Mouse (Mus musculus) liver, embryonic 14.5 days (tissue): Measurements from ENCODE around the gene Olfr598. TPM values are rescaled to one million over a fixed set of nuclear protein-coding genes. Genes with fewer than 3 reads are reported as not detected.

Experiments used
- ATAC-seq: fragments of 200-750 bp; cut with Nextera tagmentation; 2 replicates; pipeline ENCODE4 v1.8.0; 2017; ENCODE audit warnings: moderate number of reproducible peaks, mild to moderate bottlenecking, moderate library complexity; ENCODE audit not compliant: insufficient read depth
- DNase-seq, 3 experiments: peaks; one replicate each; pipeline ENCODE4 v3.0.0-alpha.2; 2012 to 2013; ENCODE audit warnings: low read depth in 3 of 3, low spot score in 3 of 3
- H3K27ac ChIP-seq: fragments of 300-500 bp; sonication (generic); 2 replicates; pipeline ENCODE4 v1.5.1; 2014; ENCODE audit warnings: moderate library complexity, mild to moderate bottlenecking, control low read depth, inconsistent platforms
- H3K27me3 ChIP-seq: fragments of 300-500 bp; sonication (generic); 2 replicates; pipeline ENCODE4 v1.6.1; 2014; ENCODE audit warnings: mild to moderate bottlenecking, low read length, moderate library complexity; ENCODE audit not compliant: control insufficient read depth, insufficient read depth
- H3K36me3 ChIP-seq: fragments of 300-500 bp; sonication (generic); replicated peaks from 2 replicates; pipeline ENCODE4 v1.6.1; 2014; ENCODE audit warnings: low read depth; ENCODE audit not compliant: control insufficient read depth, insufficient read depth
- H3K4me1 ChIP-seq, 2 experiments: fragments of 200-500 bp in 1 of 2; fragments of 300-500 bp in 1 of 2; sonication (generic) in 1 of 2; replicated peaks; 2 replicates each; pipeline ENCODE4 v1.6.1; 2012 to 2014; ENCODE audit warnings: antibody characterized with exemption in 1 of 2, inconsistent platforms in 1 of 2, low read length in 1 of 2; ENCODE audit not compliant: control insufficient read depth in 2 of 2, insufficient read depth in 2 of 2
- H3K4me2 ChIP-seq: fragments of 300-500 bp; sonication (generic); 2 replicates; pipeline ENCODE4 v1.6.1; 2014; ENCODE audit warnings: low read depth, mild to moderate bottlenecking, control low read depth, moderate library complexity
- H3K4me3 ChIP-seq, 2 experiments: fragments of 200-500 bp in 1 of 2; fragments of 300-500 bp in 1 of 2; sonication (generic) in 1 of 2; 2 replicates each; pipeline ENCODE4 v1.5.1; 2012 to 2014; ENCODE audit warnings: low read depth in 2 of 2, low read length in 2 of 2, mild to moderate bottlenecking in 2 of 2, control low read depth in 1 of 2, inconsistent platforms in 1 of 2, moderate library complexity in 1 of 2; ENCODE audit not compliant: insufficient read depth in 1 of 2
- H3K9ac ChIP-seq: fragments of 300-500 bp; sonication (generic); replicated peaks from 2 replicates; pipeline ENCODE4 v1.6.1; 2014; ENCODE audit warnings: mild to moderate bottlenecking, control low read depth, moderate library complexity
- H3K9me3 ChIP-seq: fragments of 300-500 bp; sonication (generic); 2 replicates; pipeline ENCODE4 v1.6.1; 2016; ENCODE audit warnings: low read length, mixed read lengths; ENCODE audit not compliant: control insufficient read depth
- CTCF ChIP-seq: IDR thresholded peaks from 2 replicates; pipeline ENCODE4 v1.5.1; 2016; ENCODE audit warnings: antibody characterized with exemption, low read depth, control low read depth
- EP300 ChIP-seq: IDR thresholded peaks from 2 replicates; pipeline ENCODE4 v1.6.1; 2016; ENCODE audit warnings: antibody characterized with exemption, low read depth
- WGBS: fragments of 180-500 bp; shearing (Covaris S2); extraction: QIAGEN DNeasy Blood & Tissue Kit; methylation state at CpG from one replicate; pipeline ENCODE4 v1.1.7; 2014; ENCODE audit not compliant: insufficient replicate concordance; 5-methylcytosine and 5-hydroxymethylcytosine counted together
- polyA plus RNA-seq, 2 experiments: library from polyadenylated mRNA; depleted of rRNA in 1 of 2; stranded (reverse) in 1 of 2; unstranded in 1 of 2; fragments of >200 nt; fragmentation: Nextera tagmentation in 1 of 2; extraction: Ambion mirVana in 1 of 2; gene quantifications; 2 replicates each; pipeline versions ENCODE4 v1.2.1 to v1.2.3; 2012 to 2014

Gene Olfr598
- polyA plus RNA-seq, 2 experiments = not detected

DNA sequence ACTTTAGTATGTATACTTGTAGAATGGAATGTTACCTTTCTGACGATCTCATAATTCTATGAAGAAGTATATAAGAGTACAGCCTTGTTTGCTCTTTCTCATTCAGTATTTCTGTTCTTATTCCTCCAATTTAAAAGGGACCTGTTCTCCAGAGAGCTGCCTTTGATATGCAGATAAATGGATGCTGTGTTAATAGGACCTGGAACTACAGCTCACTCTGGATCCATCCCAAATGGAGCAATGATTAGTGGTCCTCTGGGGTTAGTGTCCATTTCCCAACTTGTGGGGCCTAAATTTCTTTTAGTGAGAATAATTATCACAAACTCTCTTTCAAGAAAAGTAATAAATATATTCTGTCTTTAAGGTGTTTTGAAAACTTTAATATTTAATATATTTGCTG lies 39.2 kb downstream of the Olfr598 start, which contains the start of gene Olfr601:
Gene Olfr601, minus strand, starts transcription at position 101 of the 400 bp plus-strand sequence.
- Histone ChIP-seq H3K27me3 (no peaks in the 10 kb centered on the region), H3K9ac (no peak within 1 kb of the TSS), H3K4me2 (no peak within 1 kb of the TSS), H3K27ac (no peak within 1 kb of the TSS), H3K9me3 (no peaks in the 10 kb centered on the region), H3K4me1 (no peaks in the 10 kb centered on the region), H3K4me3 (no peak within 1 kb of the TSS), H3K36me3 (no peaks in the 10 kb centered on the region)
- TF ChIP-seq EP300 (no peak), CTCF (no peak)
- no peak for DNase-seq
- 50% methylated on average over 1 of the region's 1 CpGs for WGBS
- no peak for ATAC-seq

Other genes starting within 250 kb of the Olfr598 start
- gene Olfr584, start 241.7 kb upstream of the Olfr598 start, polyA plus RNA-seq (2012; rRNA removed) = not detected in 2 replicates
- gene Olfr584, start 241.7 kb upstream of the Olfr598 start, polyA plus RNA-seq (2014; fragmentation: Nextera tagmentation; extraction: Ambion mirVana) = not detected in 2 replicates
- gene Olfr585, start 225.8 kb upstream of the Olfr598 start, polyA plus RNA-seq (2012; rRNA removed) = not detected in 2 replicates
- gene Olfr585, start 225.8 kb upstream of the Olfr598 start, polyA plus RNA-seq (2014; fragmentation: Nextera tagmentation; extraction: Ambion mirVana) = not detected in 2 replicates
- not detected in 2 replicates for gene Olfr586, start 197.9 kb upstream of the Olfr598 start, polyA plus RNA-seq (2012; rRNA removed)
- not detected in 2 replicates for gene Olfr586, start 197.9 kb upstream of the Olfr598 start, polyA plus RNA-seq (2014; fragmentation: Nextera tagmentation; extraction: Ambion mirVana)
- not detected in 2 replicates for gene Olfr588-ps1, start 182.7 kb upstream of the Olfr598 start, polyA plus RNA-seq (2012; rRNA removed)
- gene Olfr588-ps1, start 182.7 kb upstream of the Olfr598 start, polyA plus RNA-seq (2014; fragmentation: Nextera tagmentation; extraction: Ambion mirVana) = not detected in 2 replicates
- gene Olfr589, start 167.2 kb upstream of the Olfr598 start, polyA plus RNA-seq (2012; rRNA removed) = not detected in 2 replicates
- not detected in 2 replicates for gene Olfr589, start 167.2 kb upstream of the Olfr598 start, polyA plus RNA-seq (2014; fragmentation: Nextera tagmentation; extraction: Ambion mirVana)
- gene Olfr591, start 145.2 kb upstream of the Olfr598 start, polyA plus RNA-seq (2012; rRNA removed) = not detected in 2 replicates
- not detected in 2 replicates for gene Olfr591, start 145.2 kb upstream of the Olfr598 start, polyA plus RNA-seq (2014; fragmentation: Nextera tagmentation; extraction: Ambion mirVana)
- gene Olfr592, start 138.8 kb upstream of the Olfr598 start, polyA plus RNA-seq (2012; rRNA removed) = not detected in 2 replicates
- not detected in 2 replicates for gene Olfr592, start 138.8 kb upstream of the Olfr598 start, polyA plus RNA-seq (2014; fragmentation: Nextera tagmentation; extraction: Ambion mirVana)
- gene Olfr593, start 111.7 kb upstream of the Olfr598 start, polyA plus RNA-seq (2012; rRNA removed) = not detected in 2 replicates
- gene Olfr593, start 111.7 kb upstream of the Olfr598 start, polyA plus RNA-seq (2014; fragmentation: Nextera tagmentation; extraction: Ambion mirVana) = not detected in 2 replicates
- not detected in 2 replicates for gene Olfr594, start 106.6 kb upstream of the Olfr598 start, polyA plus RNA-seq (2012; rRNA removed)
- not detected in 2 replicates for gene Olfr594, start 106.6 kb upstream of the Olfr598 start, polyA plus RNA-seq (2014; fragmentation: Nextera tagmentation; extraction: Ambion mirVana)
- not detected in 2 replicates for gene Usp17ld, start 71.1 kb upstream of the Olfr598 start, polyA plus RNA-seq (2012; rRNA removed)
- gene Usp17ld, start 71.1 kb upstream of the Olfr598 start, polyA plus RNA-seq (2014; fragmentation: Nextera tagmentation; extraction: Ambion mirVana) = 0.05 TPM in 1 of 2 replicates, not detected in the other
- not detected in 2 replicates for gene Olfr596, start 17.9 kb upstream of the Olfr598 start, polyA plus RNA-seq (2012; rRNA removed)
- not detected in 2 replicates for gene Olfr596, start 17.9 kb upstream of the Olfr598 start, polyA plus RNA-seq (2014; fragmentation: Nextera tagmentation; extraction: Ambion mirVana)
- gene Olfr597, start 7.3 kb upstream of the Olfr598 start, polyA plus RNA-seq (2012; rRNA removed) = not detected in 2 replicates
- gene Olfr597, start 7.3 kb upstream of the Olfr598 start, polyA plus RNA-seq (2014; fragmentation: Nextera tagmentation; extraction: Ambion mirVana) = not detected in 2 replicates
- gene Olfr599, start 12.3 kb downstream of the Olfr598 start, polyA plus RNA-seq (2012; rRNA removed) = not detected in 2 replicates
- not detected in 2 replicates for gene Olfr599, start 12.3 kb downstream of the Olfr598 start, polyA plus RNA-seq (2014; fragmentation: Nextera tagmentation; extraction: Ambion mirVana)
- gene Olfr600, start 26.1 kb downstream of the Olfr598 start, polyA plus RNA-seq (2012; rRNA removed) = not detected in 2 replicates
- not detected in 2 replicates for gene Olfr600, start 26.1 kb downstream of the Olfr598 start, polyA plus RNA-seq (2014; fragmentation: Nextera tagmentation; extraction: Ambion mirVana)
- gene Olfr601, start 39.1 kb downstream of the Olfr598 start, polyA plus RNA-seq (2012; rRNA removed) = not detected in 2 replicates
- not detected in 2 replicates for gene Olfr601, start 39.1 kb downstream of the Olfr598 start, polyA plus RNA-seq (2014; fragmentation: Nextera tagmentation; extraction: Ambion mirVana)
- not detected in 2 replicates for gene Olfr603, start 62.6 kb downstream of the Olfr598 start, polyA plus RNA-seq (2012; rRNA removed)
- not detected in 2 replicates for gene Olfr603, start 62.6 kb downstream of the Olfr598 start, polyA plus RNA-seq (2014; fragmentation: Nextera tagmentation; extraction: Ambion mirVana)
- gene Usp17lc, start 91.5 kb downstream of the Olfr598 start, polyA plus RNA-seq (2012; rRNA removed) = not detected in 2 replicates
- not detected in 2 replicates for gene Usp17lc, start 91.5 kb downstream of the Olfr598 start, polyA plus RNA-seq (2014; fragmentation: Nextera tagmentation; extraction: Ambion mirVana)
- gene Olfr605, start 121.9 kb downstream of the Olfr598 start, polyA plus RNA-seq (2012; rRNA removed) = not detected in 2 replicates
- gene Olfr605, start 121.9 kb downstream of the Olfr598 start, polyA plus RNA-seq (2014; fragmentation: Nextera tagmentation; extraction: Ambion mirVana) = not detected in 2 replicates
- gene Olfr606, start 125.5 kb downstream of the Olfr598 start, polyA plus RNA-seq (2012; rRNA removed) = not detected in 2 replicates
- not detected in 2 replicates for gene Olfr606, start 125.5 kb downstream of the Olfr598 start, polyA plus RNA-seq (2014; fragmentation: Nextera tagmentation; extraction: Ambion mirVana)
- gene Olfr607, start 140.6 kb downstream of the Olfr598 start, polyA plus RNA-seq (2012; rRNA removed) = not detected in 2 replicates
- not detected in 2 replicates for gene Olfr607, start 140.6 kb downstream of the Olfr598 start, polyA plus RNA-seq (2014; fragmentation: Nextera tagmentation; extraction: Ambion mirVana)
- gene Olfr608, start 146.3 kb downstream of the Olfr598 start, polyA plus RNA-seq (2012; rRNA removed) = not detected in 2 replicates
- gene Olfr608, start 146.3 kb downstream of the Olfr598 start, polyA plus RNA-seq (2014; fragmentation: Nextera tagmentation; extraction: Ambion mirVana) = not detected in 2 replicates
- gene Olfr609, start 174.5 kb downstream of the Olfr598 start, polyA plus RNA-seq (2012; rRNA removed) = not detected in 2 replicates
- not detected in 2 replicates for gene Olfr609, start 174.5 kb downstream of the Olfr598 start, polyA plus RNA-seq (2014; fragmentation: Nextera tagmentation; extraction: Ambion mirVana)
- not detected in 2 replicates for gene Olfr610, start 188.6 kb downstream of the Olfr598 start, polyA plus RNA-seq (2012; rRNA removed)
- gene Olfr610, start 188.6 kb downstream of the Olfr598 start, polyA plus RNA-seq (2014; fragmentation: Nextera tagmentation; extraction: Ambion mirVana) = not detected in 2 replicates
- not detected in 2 replicates for gene Olfr611, start 197.3 kb downstream of the Olfr598 start, polyA plus RNA-seq (2012; rRNA removed)
- gene Olfr611, start 197.3 kb downstream of the Olfr598 start, polyA plus RNA-seq (2014; fragmentation: Nextera tagmentation; extraction: Ambion mirVana) = not detected in 2 replicates
- not detected in 2 replicates for gene Olfr612, start 219.1 kb downstream of the Olfr598 start, polyA plus RNA-seq (2012; rRNA removed)
- not detected in 2 replicates for gene Olfr612, start 219.1 kb downstream of the Olfr598 start, polyA plus RNA-seq (2014; fragmentation: Nextera tagmentation; extraction: Ambion mirVana)
- gene Olfr613, start 224.5 kb downstream of the Olfr598 start, polyA plus RNA-seq (2012; rRNA removed) = not detected in 2 replicates
- not detected in 2 replicates for gene Olfr613, start 224.5 kb downstream of the Olfr598 start, polyA plus RNA-seq (2014; fragmentation: Nextera tagmentation; extraction: Ambion mirVana)
- not detected in 2 replicates for gene Olfr615, start 232.5 kb downstream of the Olfr598 start, polyA plus RNA-seq (2012; rRNA removed)
- not detected in 2 replicates for gene Olfr615, start 232.5 kb downstream of the Olfr598 start, polyA plus RNA-seq (2014; fragmentation: Nextera tagmentation; extraction: Ambion mirVana)
- not detected in 2 replicates for gene Olfr616, start 245.6 kb downstream of the Olfr598 start, polyA plus RNA-seq (2012; rRNA removed)
- gene Olfr616, start 245.6 kb downstream of the Olfr598 start, polyA plus RNA-seq (2014; fragmentation: Nextera tagmentation; extraction: Ambion mirVana) = not detected in 2 replicates
- gene Olfr617, start 249.5 kb downstream of the Olfr598 start, polyA plus RNA-seq (2012; rRNA removed) = not detected in 2 replicates
- not detected in 2 replicates for gene Olfr617, start 249.5 kb downstream of the Olfr598 start, polyA plus RNA-seq (2014; fragmentation: Nextera tagmentation; extraction: Ambion mirVana)